Mouse (Mus musculus) CH12.LX (cell line): ENCODE measurements at regions not wholly inside any gene's neighbourhood (a gene's known extent, or its start where the extent isn't known, plus 50 kb on each side); places are given as distances from the start of the nearest gene placed in this dataset.

Source experiments
- DNase-seq: peaks from one replicate; pipeline ENCODE4 v3.0.0-alpha.2; 2013; ENCODE audit errors: extremely low read depth
- H3K27ac ChIP-seq: 2 replicates; pipeline ENCODE4 v1.5.1; 2012; ENCODE audit warnings: low read depth, mild to moderate bottlenecking, control low read depth, moderate library complexity; ENCODE audit not compliant: insufficient read depth
- H3K27me3 ChIP-seq: replicated peaks from 2 replicates; pipeline ENCODE3; 2012; ENCODE audit warnings: inconsistent platforms
- H3K36me3 ChIP-seq, 2 experiments: replicated peaks in 1 of 2; 2 replicates each; pipeline versions ENCODE3 to v1.6.1; 2012; ENCODE audit warnings: inconsistent platforms in 1 of 2, low read length in 1 of 2, mild to moderate bottlenecking in 1 of 2, mixed read lengths in 1 of 2, moderate library complexity in 1 of 2; ENCODE audit not compliant: control insufficient read depth in 1 of 2, insufficient read depth in 1 of 2
- H3K4me1 ChIP-seq, 2 experiments: 2 replicates each; pipeline ENCODE4 v1.6.1; 2012; ENCODE audit warnings: inconsistent platforms in 1 of 2, moderate library complexity in 1 of 2; ENCODE audit not compliant: insufficient read depth in 2 of 2, control insufficient read depth in 1 of 2
- H3K4me2 ChIP-seq: 2 replicates; pipeline ENCODE4 v1.6.1; 2012; ENCODE audit warnings: low read depth, mild to moderate bottlenecking, control low read depth; ENCODE audit not compliant: poor library complexity, insufficient read depth, severe bottlenecking
- H3K4me3 ChIP-seq, 3 experiments: fragments of 150-350 bp in 1 of 3; sonication (generic) in 1 of 3; replicated peaks in 1 of 3; 2 replicates each; pipeline versions ENCODE3 to v1.5.1; 2011 to 2012; ENCODE audit warnings: low read depth in 2 of 3, low read length in 2 of 3, mild to moderate bottlenecking in 2 of 3, moderate library complexity in 2 of 3, control low read depth in 1 of 3, improper control_type of control experiment in 1 of 3, inconsistent platforms in 1 of 3, mixed read lengths in 1 of 3; ENCODE audit not compliant: poor library complexity in 1 of 3
- H3K79me2 ChIP-seq: replicated peaks from 2 replicates; pipeline ENCODE4 v1.6.1; 2012; ENCODE audit warnings: mild to moderate bottlenecking, moderate library complexity; ENCODE audit not compliant: control insufficient read depth, poor library complexity, insufficient read depth, severe bottlenecking; ENCODE audit errors: extremely low read depth
- H3K9ac ChIP-seq: 2 replicates; pipeline ENCODE4 v1.6.1; 2012; ENCODE audit warnings: low read depth, mild to moderate bottlenecking, control low read depth, moderate library complexity; ENCODE audit not compliant: insufficient read depth
- H3K9me3 ChIP-seq: replicated peaks from 2 replicates; pipeline ENCODE3; 2012; ENCODE audit warnings: low read length, inconsistent platforms, mixed read lengths
- BHLHE40 ChIP-seq: IDR thresholded peaks from 2 replicates; pipeline ENCODE4 v1.6.1; 2011; ENCODE audit warnings: mild to moderate bottlenecking, low read depth, low read length, improper control_type of control experiment
- CTCF ChIP-seq, 2 experiments: IDR thresholded peaks in 1 of 2; conservative IDR thresholded peaks in 1 of 2; 2 replicates each; pipeline ENCODE4 v1.5.1; 2011 to 2012; ENCODE audit warnings: low read depth in 2 of 2, low read length in 2 of 2, improper control_type of control experiment in 1 of 2, inconsistent platforms in 1 of 2, mild to moderate bottlenecking in 1 of 2, moderate library complexity in 1 of 2
- E2F4 ChIP-seq: IDR thresholded peaks from 2 replicates; pipeline ENCODE4 v1.6.1; 2011; ENCODE audit warnings: low read depth, low read length, improper control_type of control experiment; ENCODE audit not compliant: insufficient replicate concordance
- ELF1 ChIP-seq: IDR thresholded peaks from 2 replicates; pipeline ENCODE4 v1.6.1; 2014; ENCODE audit warnings: low read depth, mild to moderate bottlenecking, inconsistent platforms, low read length, improper control_type of control experiment
- EP300 ChIP-seq: IDR thresholded peaks from 2 replicates; pipeline ENCODE4 v1.6.1; 2011; ENCODE audit warnings: low read length, improper control_type of control experiment
- ETS1 ChIP-seq: conservative IDR thresholded peaks from 2 replicates; pipeline ENCODE4 v1.6.1; 2012; ENCODE audit warnings: low read depth, mild to moderate bottlenecking, inconsistent platforms, low read length, improper control_type of control experiment, moderate library complexity
- MAX ChIP-seq: IDR thresholded peaks from 2 replicates; pipeline ENCODE4 v1.6.1; 2011; ENCODE audit warnings: low read length, improper control_type of control experiment
- MXI1 ChIP-seq: IDR thresholded peaks from 2 replicates; pipeline ENCODE4 v1.6.1; 2011; ENCODE audit warnings: mild to moderate bottlenecking, low read depth, low read length, improper control_type of control experiment
- MYC ChIP-seq: IDR thresholded peaks from 2 replicates; pipeline ENCODE4 v1.6.1; 2011; ENCODE audit warnings: low read depth, mild to moderate bottlenecking, improper control_type of control experiment, low read length
- NELFE ChIP-seq: IDR thresholded peaks from 2 replicates; pipeline ENCODE4 v1.6.1; 2011; ENCODE audit warnings: low read depth, low read length, improper control_type of control experiment
- POLR2A ChIP-seq: IDR thresholded peaks from 2 replicates; pipeline ENCODE4 v1.6.1; 2011; ENCODE audit warnings: low read depth, mild to moderate bottlenecking, improper control_type of control experiment, low read length
- POLR2AphosphoS2 ChIP-seq: IDR thresholded peaks from 2 replicates; pipeline ENCODE4 v1.6.1; 2011; ENCODE audit warnings: low read depth, low read length, improper control_type of control experiment
- RAD21 ChIP-seq: IDR thresholded peaks from 2 replicates; pipeline ENCODE4 v1.6.1; 2011; ENCODE audit warnings: low read depth, mild to moderate bottlenecking, low read length, improper control_type of control experiment, moderate library complexity
- RCOR1 ChIP-seq: conservative IDR thresholded peaks from 2 replicates; pipeline ENCODE4 v1.6.1; 2012; ENCODE audit warnings: low read depth, mild to moderate bottlenecking, inconsistent platforms, low read length, improper control_type of control experiment
- SIN3A ChIP-seq: IDR thresholded peaks from 2 replicates; pipeline ENCODE4 v1.6.1; 2012; ENCODE audit warnings: low read length, improper control_type of control experiment, inconsistent platforms
- SMC3 ChIP-seq: IDR thresholded peaks from 2 replicates; pipeline ENCODE4 v1.6.1; 2011; ENCODE audit warnings: low read depth, low read length, improper control_type of control experiment
- TBP ChIP-seq: conservative IDR thresholded peaks from 2 replicates; pipeline ENCODE4 v1.6.1; 2011; ENCODE audit warnings: low read depth, low read length, improper control_type of control experiment
- UBTF ChIP-seq: IDR thresholded peaks from 2 replicates; pipeline ENCODE4 v1.6.1; 2012; ENCODE audit warnings: low read depth, mild to moderate bottlenecking, inconsistent platforms, low read length, improper control_type of control experiment, moderate library complexity
- USF2 ChIP-seq: conservative IDR thresholded peaks from 2 replicates; pipeline ENCODE4 v1.6.1; 2011; ENCODE audit warnings: low read depth, low read length, improper control_type of control experiment
- ZKSCAN1 ChIP-seq: IDR thresholded peaks from 2 replicates; pipeline ENCODE4 v1.6.1; 2012; ENCODE audit warnings: low read depth, inconsistent platforms, low read length, improper control_type of control experiment, borderline replicate concordance
- ZNF384 ChIP-seq: IDR thresholded peaks from 2 replicates; pipeline ENCODE4 v1.6.1; 2012; ENCODE audit warnings: low read depth, low read length, improper control_type of control experiment, inconsistent platforms
- dilution Hi-C: fragments of 300-500 bp; cut with MboI; formaldehyde crosslinking; loops from 2 replicates; pipeline ENCODE4 v1.14.3; 2020; ENCODE audit warnings: low sequenced_read_pairs; ENCODE audit not compliant: extremely low pct_unique_long_range_greater_than_20kb, extremely low pct_ligation_motif_present
- in situ Hi-C: fragments of 300-500 bp; cut with MboI; formaldehyde crosslinking; loops from 3 replicates; pipeline ENCODE4 v1.14.3; 2019; ENCODE audit warnings: low sequenced_read_pairs, low pct_ligation_motif_present, low pct_unique_long_range_greater_than_20kb, mixed read lengths

DNA sequence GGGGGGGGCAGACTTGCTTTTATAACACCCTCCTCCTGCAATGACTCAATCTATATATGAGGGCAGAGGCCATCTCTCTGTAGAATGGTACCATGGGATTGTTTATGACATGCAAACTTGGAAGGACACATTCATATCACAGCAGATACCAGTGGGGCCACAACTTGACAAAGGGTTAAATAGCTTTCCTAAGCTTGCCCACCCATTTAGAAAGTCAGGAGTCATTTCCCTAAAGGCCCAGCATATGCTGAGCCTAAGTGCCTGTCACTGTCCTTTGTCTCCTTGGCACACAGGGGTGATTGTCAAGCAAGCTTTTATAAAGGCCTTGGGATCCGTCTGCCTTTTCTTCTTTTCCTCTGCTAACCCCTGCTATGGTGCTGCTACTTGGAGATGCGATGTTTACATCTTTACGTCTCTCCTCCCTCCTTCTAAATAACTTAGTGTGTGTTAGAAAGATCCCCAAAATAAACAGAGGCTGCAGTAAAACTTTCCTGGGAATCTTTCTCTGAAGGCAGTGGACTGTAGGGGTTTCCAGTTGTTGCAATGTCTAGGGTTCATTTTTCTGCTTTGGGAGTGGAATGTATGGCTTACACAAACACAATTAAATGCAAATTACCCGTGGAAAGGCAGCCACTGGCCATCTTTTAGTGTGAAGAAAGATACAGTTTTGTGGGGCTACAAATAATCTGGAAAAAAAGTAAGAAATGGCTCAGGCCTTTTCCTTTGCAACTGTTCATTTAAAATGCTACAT, 161.5 kb upstream of the Bmper start:
- H3K4me1 ChIP-seq: peaks cover 5% of the 10 kb centered on the region in 2 experiments; a peak in 3 of 4 replicates
- H3K9me3 ChIP-seq: no peaks in the 10 kb centered on the region
- dilution Hi-C loops: no loop called here
- DNase-seq: no peak
- H3K9ac ChIP-seq: no peak overlapping the region
- H3K27ac ChIP-seq: no peak overlapping the region
- H3K4me2 ChIP-seq: no peak overlapping the region
- in situ Hi-C loops: no loop called here
- no peaks in the 10 kb centered on the region for H3K36me3 ChIP-seq
- H3K79me2 ChIP-seq: no peaks in the 10 kb centered on the region
- no peaks in the 10 kb centered on the region for H3K27me3 ChIP-seq
- TF ChIP-seq ELF1: no peak
- TF ChIP-seq BHLHE40: no peak
- no peak for TF ChIP-seq POLR2A
- TF ChIP-seq RCOR1: no peak
- no peak for TF ChIP-seq EP300
- no peak for TF ChIP-seq E2F4
- TF ChIP-seq NELFE: no peak
- TF ChIP-seq UBTF: no peak
- no peak for TF ChIP-seq MAX
- TF ChIP-seq ETS1: no peak
- TF ChIP-seq POLR2AphosphoS2: no peak
- TF ChIP-seq ZNF384: no peak
- no peak overlapping the region for H3K4me3 ChIP-seq

DNA sequence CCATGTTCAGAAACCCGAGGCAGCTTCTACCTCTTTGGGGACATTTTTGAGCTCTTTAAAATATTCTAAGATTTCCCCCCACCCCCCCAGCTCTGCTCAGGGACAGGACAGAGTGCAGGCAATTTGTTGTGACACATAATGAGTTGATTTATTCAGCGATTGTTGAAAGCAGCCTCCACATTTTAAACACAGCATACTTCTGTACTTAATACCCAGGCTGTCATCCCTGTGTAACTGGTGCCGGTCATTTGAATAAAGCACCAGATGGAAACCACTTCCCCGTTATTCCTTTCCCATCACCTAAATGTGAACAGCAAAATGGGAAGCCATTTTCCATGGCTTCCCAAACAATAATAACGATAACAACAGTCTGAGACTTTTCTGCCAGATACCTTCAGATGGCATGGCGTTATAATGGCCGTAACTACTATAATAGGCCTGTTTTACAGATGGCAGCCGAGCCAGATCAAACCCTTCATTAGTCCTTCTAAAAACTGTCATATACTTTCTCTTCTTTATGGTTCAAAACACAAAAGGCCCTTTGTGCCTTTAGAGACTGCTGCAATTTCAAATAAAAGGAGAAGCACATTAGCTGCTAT, 160.7 kb upstream of the Bmper start:
- H3K36me3 ChIP-seq: no peaks in the 10 kb centered on the region
- H3K4me2 ChIP-seq: no peak overlapping the region
- dilution Hi-C loops: no loop called here
- no peak overlapping the region for H3K4me3 ChIP-seq
- no peaks in the 10 kb centered on the region for H3K9me3 ChIP-seq
- no peak overlapping the region for H3K27ac ChIP-seq
- TF ChIP-seq UBTF (no peak), MYC (no peak), RCOR1 (no peak), EP300 (no peak), CTCF (conservative IDR thresholded peaks at IDR 0.05 in 1 of 2, IDR thresholded peaks at IDR 0.05 in 1 of 2; ENCODE audit: low read depth in 2 of 2, low read length in 2 of 2) (no peak), USF2 (no peak), E2F4 (no peak), ZKSCAN1 (no peak), TBP (no peak), SMC3 (no peak), MXI1 (no peak), RAD21 (no peak), SIN3A (no peak), POLR2A (no peak)
- no peak for DNase-seq
- no peaks in the 10 kb centered on the region for H3K27me3 ChIP-seq
- peaks cover 5% of the 10 kb centered on the region in 2 experiments; a peak in 3 of 4 replicates for H3K4me1 ChIP-seq
- H3K9ac ChIP-seq: no peak overlapping the region
- H3K79me2 ChIP-seq: no peaks in the 10 kb centered on the region
- in situ Hi-C loops: no loop called here
